Mouse (Mus musculus): ENCODE results near the gene Daam1. TPM values are rescaled to one million over a fixed set of nuclear protein-coding genes. Genes with fewer than 3 reads are reported as not detected.

Daam1 gene
- polyA plus RNA-seq, 1 experiment from 2014 or later = 11.0 TPM

DNA sequence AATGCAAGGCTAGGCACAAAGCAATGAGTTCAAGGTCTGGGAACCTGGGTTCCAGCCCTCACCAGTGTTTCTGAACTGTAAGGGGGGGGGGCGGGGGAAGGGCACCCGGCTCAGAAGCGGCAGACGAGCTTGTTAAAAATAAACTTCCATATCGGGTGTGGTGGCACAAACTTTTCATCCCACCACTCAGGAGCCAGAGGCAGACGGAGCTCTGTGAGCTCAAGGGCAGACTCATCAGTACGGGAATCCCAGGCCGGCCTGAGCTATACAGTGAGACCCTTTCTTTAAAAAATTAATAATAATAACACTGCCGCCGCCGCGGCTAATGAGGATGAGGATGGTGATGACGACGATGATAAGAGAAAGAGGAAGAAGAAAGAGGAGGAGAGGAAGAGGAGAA, 18.3 kb upstream of the Daam1 start:
- H3K4me1 ChIP-seq (ENCODE audit: insufficient read depth, low read depth, low read length) = no peaks in the 10 kb centered on the region; the same call in 1 of the 2 replicates
- no peaks in the 10 kb centered on the region for H3K9me3 ChIP-seq (ENCODE audit: low read length)
- H3K4me3 ChIP-seq (ENCODE audit: low read depth, low read length) = no peak overlapping the region
- no peak overlapping the region for H3K9ac ChIP-seq (replicated peaks; ENCODE audit: low read depth)
- H3K27me3 ChIP-seq (replicated peaks; ENCODE audit: insufficient read depth, low read length) = no peaks in the 10 kb centered on the region
- DNase-seq (ENCODE audit: low spot score) = no peak
- no peaks in the 10 kb centered on the region for H3K36me3 ChIP-seq (ENCODE audit: insufficient read depth, low read length)
- 67% methylated on average over 14 of the region's 14 CpGs for WGBS
- no peak for ATAC-seq
- TF ChIP-seq EP300 (IDR thresholded peaks at IDR 0.05) (no peak), CTCF (IDR thresholded peaks at IDR 0.05) (no peak)
- H3K27ac ChIP-seq (ENCODE audit: low read length) = no peak overlapping the region
- H3K4me2 ChIP-seq (replicated peaks; ENCODE audit: low read depth, low read length) = no peak overlapping the region

DNA sequence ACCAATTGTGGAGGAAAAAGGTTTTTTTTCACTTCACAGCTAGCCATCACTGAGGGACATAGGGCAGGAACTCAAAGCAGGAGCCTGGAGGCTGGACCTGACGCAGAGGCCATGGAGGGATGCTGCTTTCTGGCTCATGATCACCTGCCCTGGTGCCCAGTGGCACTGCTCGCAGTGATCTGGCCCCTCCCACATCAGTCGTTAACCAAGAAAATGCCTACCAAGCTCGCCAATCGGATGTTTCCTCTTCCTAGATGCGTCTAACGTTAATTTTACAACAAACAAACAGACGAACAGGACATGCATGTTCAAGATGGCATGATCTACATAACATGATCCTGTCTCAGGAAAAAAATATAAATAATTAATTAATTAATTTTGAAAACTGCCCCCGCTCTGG, 17.6 kb upstream of the Daam1 start:
- DNase-seq (ENCODE audit: low spot score) (no peak), ATAC-seq (no peak)
- Histone ChIP-seq H3K4me1 (ENCODE audit: insufficient read depth, low read depth, low read length) (no peaks in the 10 kb centered on the region; the same call in 1 of the 2 replicates), H3K9ac (replicated peaks; ENCODE audit: low read depth) (no peak overlapping the region), H3K27me3 (replicated peaks; ENCODE audit: insufficient read depth, low read length) (no peaks in the 10 kb centered on the region), H3K36me3 (ENCODE audit: insufficient read depth, low read length) (no peaks in the 10 kb centered on the region), H3K4me3 (ENCODE audit: low read depth, low read length) (no peak overlapping the region), H3K27ac (ENCODE audit: low read length) (no peak overlapping the region), H3K4me2 (replicated peaks; ENCODE audit: low read depth, low read length) (no peak overlapping the region), H3K9me3 (ENCODE audit: low read length) (no peaks in the 10 kb centered on the region)
- WGBS = 83% methylated on average over 9 of the region's 9 CpGs
- TF ChIP-seq CTCF (IDR thresholded peaks at IDR 0.05) (no peak), EP300 (IDR thresholded peaks at IDR 0.05) (no peak)

DNA sequence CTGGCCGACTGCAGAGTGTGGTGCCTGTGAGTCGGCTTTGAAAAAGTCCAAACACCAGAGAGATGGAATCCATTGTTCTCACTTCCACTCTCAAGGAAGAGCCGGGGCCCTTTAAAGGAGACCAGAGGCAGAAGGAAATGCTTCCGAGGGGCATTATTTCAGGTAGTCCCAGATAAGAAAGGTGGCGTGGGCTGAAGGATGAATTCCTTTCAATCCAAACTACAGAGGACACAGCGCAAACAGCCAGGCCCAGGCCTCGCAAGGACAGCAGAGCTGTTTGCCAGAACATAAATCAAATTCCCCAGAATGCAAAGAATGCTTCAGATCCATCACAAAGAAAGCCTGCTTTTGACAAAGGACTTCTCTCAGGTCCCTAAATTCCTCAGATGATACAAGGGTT, 17.1 kb upstream of the Daam1 start:
- Histone ChIP-seq H3K27me3 (replicated peaks; ENCODE audit: insufficient read depth, low read length) (no peaks in the 10 kb centered on the region), H3K36me3 (ENCODE audit: insufficient read depth, low read length) (no peaks in the 10 kb centered on the region), H3K9me3 (ENCODE audit: low read length) (no peaks in the 10 kb centered on the region), H3K9ac (replicated peaks; ENCODE audit: low read depth) (no peak overlapping the region), H3K27ac (ENCODE audit: low read length) (no peak overlapping the region), H3K4me2 (replicated peaks; ENCODE audit: low read depth, low read length) (0 out of 2 replicates have a peak overlapping the region, but pooled peaks have one; percentile 6), H3K4me3 (ENCODE audit: low read depth, low read length) (no peak overlapping the region), H3K4me1 (ENCODE audit: insufficient read depth, low read depth, low read length) (no peaks in the 10 kb centered on the region; the same call in 1 of the 2 replicates)
- no peak for DNase-seq (ENCODE audit: low spot score)
- whole genome bisulfite sequencing = 18% methylated on average over 7 of the region's 7 CpGs
- TF ChIP-seq CTCF (IDR thresholded peaks at IDR 0.05) (no peak), EP300 (IDR thresholded peaks at IDR 0.05) (no peak)
- no peak for ATAC-seq

DNA sequence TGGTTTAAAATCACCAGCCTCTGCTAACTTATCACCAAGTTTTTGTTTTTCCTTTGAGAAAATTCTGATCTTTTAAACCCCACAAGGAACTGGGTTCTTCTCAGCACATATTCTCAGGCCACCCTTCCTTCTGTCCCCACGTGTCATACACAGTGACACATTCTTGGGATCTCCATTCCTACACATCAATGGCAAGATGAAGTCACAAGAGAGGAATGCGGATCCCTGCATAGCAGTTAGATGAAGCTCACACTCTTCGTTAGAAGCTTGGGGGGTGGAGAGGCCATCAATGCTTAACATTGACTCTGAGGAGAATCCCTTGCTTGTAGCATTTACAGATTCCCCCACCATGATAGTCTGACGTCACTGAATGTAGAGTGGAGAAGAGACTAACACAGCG, 10.8 kb upstream of the Daam1 start:
- WGBS = 59% methylated on average over 5 of the region's 5 CpGs
- no peak overlapping the region for H3K4me3 ChIP-seq (ENCODE audit: low read depth, low read length)
- H3K4me1 ChIP-seq (ENCODE audit: insufficient read depth, low read depth, low read length) = peaks cover 5% of the 10 kb centered on the region; the same call in 1 of the 2 replicates
- TF ChIP-seq CTCF (IDR thresholded peaks at IDR 0.05) (no peak), EP300 (IDR thresholded peaks at IDR 0.05) (no peak)
- no peak overlapping the region for H3K4me2 ChIP-seq (replicated peaks; ENCODE audit: low read depth, low read length)
- H3K9ac ChIP-seq (replicated peaks; ENCODE audit: low read depth) = no peak overlapping the region
- no peak overlapping the region for H3K27ac ChIP-seq (ENCODE audit: low read length)
- no peaks in the 10 kb centered on the region for H3K9me3 ChIP-seq (ENCODE audit: low read length)
- H3K36me3 ChIP-seq (ENCODE audit: insufficient read depth, low read length) = no peaks in the 10 kb centered on the region
- no peaks in the 10 kb centered on the region for H3K27me3 ChIP-seq (replicated peaks; ENCODE audit: insufficient read depth, low read length)
- DNase-seq (ENCODE audit: low spot score) (no peak), ATAC-seq (no peak)

DNA sequence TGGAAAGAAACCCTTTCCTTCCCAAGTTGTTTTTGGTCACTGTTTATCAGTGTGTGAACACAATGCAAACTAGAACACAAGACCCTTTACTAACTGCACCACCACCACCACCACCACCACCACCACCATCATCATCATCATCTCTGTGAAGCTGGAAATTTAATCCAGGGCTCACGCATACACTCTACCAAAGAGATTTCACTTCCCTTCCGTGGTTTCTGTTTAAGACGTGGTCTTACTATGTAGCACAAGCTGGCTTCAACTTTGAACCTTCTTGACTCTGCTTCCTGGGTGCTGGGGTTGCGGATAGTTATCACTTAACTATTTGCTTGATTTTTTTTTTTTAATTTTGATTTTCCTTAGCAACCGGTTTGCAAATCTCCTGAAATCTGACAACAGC, 9.6 kb upstream of the Daam1 start:
- H3K4me3 ChIP-seq (ENCODE audit: low read depth, low read length) = no peak overlapping the region
- WGBS = 79% methylated on average over 5 of the region's 5 CpGs
- H3K27ac ChIP-seq (ENCODE audit: low read length) = no peak overlapping the region
- H3K9ac ChIP-seq (replicated peaks; ENCODE audit: low read depth) = no peak overlapping the region
- H3K4me2 ChIP-seq (replicated peaks; ENCODE audit: low read depth, low read length) = no peak overlapping the region
- no peaks in the 10 kb centered on the region for H3K36me3 ChIP-seq (ENCODE audit: insufficient read depth, low read length)
- no peaks in the 10 kb centered on the region for H3K27me3 ChIP-seq (replicated peaks; ENCODE audit: insufficient read depth, low read length)
- no peak for ATAC-seq
- H3K9me3 ChIP-seq (ENCODE audit: low read length) = no peaks in the 10 kb centered on the region
- TF ChIP-seq EP300 (IDR thresholded peaks at IDR 0.05) = no peak
- TF ChIP-seq CTCF (IDR thresholded peaks at IDR 0.05) = no peak
- DNase-seq (ENCODE audit: low spot score) = no peak
- peaks cover 5% of the 10 kb centered on the region; the same call in 1 of the 2 replicates for H3K4me1 ChIP-seq (ENCODE audit: insufficient read depth, low read depth, low read length)

DNA sequence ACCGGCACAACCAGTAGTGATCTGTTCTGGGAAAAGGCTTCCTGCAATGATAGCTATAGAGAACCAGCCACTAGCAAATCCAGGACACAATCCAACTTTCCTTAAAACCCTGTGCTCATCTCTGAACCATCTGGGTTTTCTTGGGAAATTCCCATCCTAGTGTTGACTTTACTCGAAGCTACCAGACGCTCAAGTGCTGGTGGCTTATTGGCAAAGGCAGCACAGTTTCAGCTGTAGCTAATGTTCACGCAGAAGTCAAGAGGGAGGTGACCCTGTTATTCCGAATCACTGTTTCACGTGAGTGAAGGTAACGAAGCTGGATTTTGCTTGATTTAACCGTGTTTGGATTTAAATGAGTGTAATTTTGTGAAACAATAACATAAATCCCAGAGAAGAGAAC, 9.1 kb upstream of the Daam1 start:
- H3K27ac ChIP-seq (ENCODE audit: low read length) = no peak overlapping the region
- 54% methylated on average over 8 of the region's 8 CpGs for WGBS
- ATAC-seq (no peak), DNase-seq (ENCODE audit: low spot score) (no peak)
- H3K4me3 ChIP-seq (ENCODE audit: low read depth, low read length) = no peak overlapping the region
- H3K36me3 ChIP-seq (ENCODE audit: insufficient read depth, low read length) = no peaks in the 10 kb centered on the region
- no peaks in the 10 kb centered on the region for H3K9me3 ChIP-seq (ENCODE audit: low read length)
- no peaks in the 10 kb centered on the region for H3K27me3 ChIP-seq (replicated peaks; ENCODE audit: insufficient read depth, low read length)
- H3K4me2 ChIP-seq (replicated peaks; ENCODE audit: low read depth, low read length) = no peak overlapping the region
- TF ChIP-seq EP300 (IDR thresholded peaks at IDR 0.05) (no peak), CTCF (IDR thresholded peaks at IDR 0.05) (no peak)
- peaks cover 5% of the 10 kb centered on the region; the same call in 1 of the 2 replicates for H3K4me1 ChIP-seq (ENCODE audit: insufficient read depth, low read depth, low read length)
- H3K9ac ChIP-seq (replicated peaks; ENCODE audit: low read depth) = no peak overlapping the region

DNA sequence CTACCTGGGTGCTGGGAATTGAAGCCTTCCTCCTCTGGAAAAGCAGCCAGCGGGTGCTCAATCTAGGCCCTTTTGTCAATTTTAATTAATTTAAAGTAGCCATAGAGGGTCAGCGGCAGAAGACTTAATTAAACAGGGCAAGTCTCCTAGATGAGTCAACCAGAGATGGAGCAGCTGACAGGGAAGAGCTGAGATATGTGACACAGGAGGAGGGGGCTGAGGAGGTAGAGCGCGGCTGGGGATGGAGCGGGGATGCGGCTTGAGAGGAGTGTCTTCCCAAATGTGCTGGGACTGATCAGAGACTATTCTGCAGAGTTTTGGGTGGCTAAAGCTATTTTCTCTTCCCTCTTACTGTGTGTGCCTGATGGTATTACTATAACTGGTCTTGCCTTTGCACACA, 6.0 kb upstream of the Daam1 start:
- H3K4me1 ChIP-seq (ENCODE audit: insufficient read depth, low read depth, low read length) = peaks cover 5% of the 10 kb centered on the region; the same call in 1 of the 2 replicates
- TF ChIP-seq EP300 (IDR thresholded peaks at IDR 0.05) (no peak), CTCF (IDR thresholded peaks at IDR 0.05) (no peak)
- no peaks in the 10 kb centered on the region for H3K36me3 ChIP-seq (ENCODE audit: insufficient read depth, low read length)
- H3K4me3 ChIP-seq (ENCODE audit: low read depth, low read length) = no peak overlapping the region
- no peak overlapping the region for H3K9ac ChIP-seq (replicated peaks; ENCODE audit: low read depth)
- no peak overlapping the region for H3K4me2 ChIP-seq (replicated peaks; ENCODE audit: low read depth, low read length)
- H3K27me3 ChIP-seq (replicated peaks; ENCODE audit: insufficient read depth, low read length) = no peaks in the 10 kb centered on the region
- 88% methylated on average over 6 of the region's 6 CpGs for WGBS
- no peak for DNase-seq (ENCODE audit: low spot score)
- H3K27ac ChIP-seq (ENCODE audit: low read length) = no peak overlapping the region
- ATAC-seq = no peak
- H3K9me3 ChIP-seq (ENCODE audit: low read length) = no peaks in the 10 kb centered on the region

Data from lung, postnatal 0 days (tissue).